Mouse (Mus musculus): ENCODE data around the gene Megf11. TPM values are rescaled to one million over a fixed set of nuclear protein-coding genes. Genes with fewer than 3 reads are reported as not detected.

Gene Megf11
- total and polyA plus RNA-seq, 3 experiments, result 0.33 to 0.38 TPM; not detected in 1

DNA sequence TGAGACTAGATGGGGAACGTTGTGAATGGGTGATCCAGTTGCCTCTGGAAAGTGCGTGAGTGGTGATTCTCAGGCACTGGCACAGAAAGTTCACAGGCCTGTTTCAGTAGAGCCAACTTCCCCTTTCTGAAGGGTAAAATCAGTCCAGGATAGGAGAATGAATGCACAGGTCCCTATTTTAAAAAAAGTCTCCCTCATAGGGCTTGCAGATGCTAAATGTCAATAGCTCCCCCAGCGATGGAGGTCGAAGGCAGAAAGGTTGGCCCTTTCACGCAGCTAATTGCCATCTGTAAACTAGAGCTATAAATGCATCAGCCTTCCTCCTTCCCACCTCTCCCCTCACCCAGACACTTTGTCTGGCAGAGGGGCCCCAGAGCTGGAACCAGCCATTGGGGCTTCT is 200.9 kb downstream of the Megf11 start:
- ATAC-seq (ENCODE audit: extremely low read depth, insufficient number of reproducible peaks, low FRiP score, poor library complexity, severe bottlenecking) (no peak), DNase-seq (ENCODE audit: low spot score) (peak; percentile 41)
- Histone ChIP-seq H3K4me1 (ENCODE audit: insufficient read depth, low read depth, low read length) (peaks cover 71% of the 10 kb centered on the region), H3K4me3 (ENCODE audit: low read depth, low read length) (no peak overlapping the region), H3K27me3 (ENCODE audit: insufficient read depth, low read length) (no peaks in the 10 kb centered on the region), H3K36me3 (replicated peaks) (no peaks in the 10 kb centered on the region), H3K9me3 (replicated peaks) (no peaks in the 10 kb centered on the region)
- TF ChIP-seq POLR2AphosphoS5 (IDR thresholded peaks at IDR 0.05; ENCODE audit: insufficient replicate concordance, low read depth, low read length) (no peak), GATA2 (IDR thresholded peaks at IDR 0.05; ENCODE audit: borderline replicate concordance, low read depth, low read length) (no peak), GATA1 (IDR thresholded peaks at IDR 0.05; ENCODE audit: borderline replicate concordance, low read length) (no peak), CTCF (IDR thresholded peaks at IDR 0.05; ENCODE audit: low read depth, low read length) (no peak), TAL1 (conservative IDR thresholded peaks at IDR 0.05; ENCODE audit: low read depth, low read length) (no peak)

GRCm38 (mm10) chr9:64587991-64588390 is 202.6 kb downstream of the Megf11 start:
- no peaks in the 10 kb centered on the region for H3K9me3 ChIP-seq (replicated peaks)
- ATAC-seq (ENCODE audit: extremely low read depth, insufficient number of reproducible peaks, low FRiP score, poor library complexity, severe bottlenecking) (no peak), DNase-seq (ENCODE audit: low spot score) (no peak)
- no peak overlapping the region for H3K4me3 ChIP-seq (ENCODE audit: low read depth, low read length)
- peaks cover 88% of the 10 kb centered on the region for H3K4me1 ChIP-seq (ENCODE audit: insufficient read depth, low read depth, low read length)
- TF ChIP-seq GATA2 (IDR thresholded peaks at IDR 0.05; ENCODE audit: borderline replicate concordance, low read depth, low read length) (no peak), GATA1 (IDR thresholded peaks at IDR 0.05; ENCODE audit: borderline replicate concordance, low read length) (no peak), CTCF (IDR thresholded peaks at IDR 0.05; ENCODE audit: low read depth, low read length) (no peak), TAL1 (conservative IDR thresholded peaks at IDR 0.05; ENCODE audit: low read depth, low read length) (no peak), POLR2AphosphoS5 (IDR thresholded peaks at IDR 0.05; ENCODE audit: insufficient replicate concordance, low read depth, low read length) (no peak)
- no peaks in the 10 kb centered on the region for H3K36me3 ChIP-seq (replicated peaks)
- H3K27me3 ChIP-seq (ENCODE audit: insufficient read depth, low read length), result no peaks in the 10 kb centered on the region

DNA sequence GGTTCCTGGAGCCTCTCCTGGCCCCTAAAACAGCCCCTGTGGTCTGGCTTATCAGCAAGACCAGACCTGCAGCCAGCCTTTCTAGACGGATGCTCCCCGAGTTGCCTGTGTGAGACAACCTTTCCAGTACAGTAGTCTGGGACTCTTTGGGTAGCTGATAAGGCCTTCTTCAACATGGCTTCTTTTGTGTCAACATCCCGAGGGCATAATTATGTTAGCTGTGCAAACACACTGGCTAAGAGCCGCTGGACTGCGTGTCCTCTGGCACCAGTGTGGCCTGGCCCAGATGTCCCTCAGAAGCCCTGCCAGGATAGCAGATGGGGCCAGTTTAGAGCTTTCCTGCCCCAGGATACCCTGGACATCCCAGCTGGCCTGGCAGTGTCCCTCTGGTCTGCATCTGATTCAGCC is 205.2 kb downstream of the Megf11 start:
- Histone ChIP-seq H3K4me3 (ENCODE audit: low read depth, low read length) (peak overlapping the region; percentile 63; the same call in 1 of the 2 replicates), H3K27me3 (ENCODE audit: insufficient read depth, low read length) (no peaks in the 10 kb centered on the region), H3K4me1 (ENCODE audit: insufficient read depth, low read depth, low read length) (peaks cover 88% of the 10 kb centered on the region), H3K9me3 (replicated peaks) (no peaks in the 10 kb centered on the region), H3K36me3 (replicated peaks) (no peaks in the 10 kb centered on the region)
- peak; percentile 92 for DNase-seq (ENCODE audit: low spot score)
- peak; percentile 97 for TF ChIP-seq TAL1 (conservative IDR thresholded peaks at IDR 0.05; ENCODE audit: low read depth, low read length)
- TF ChIP-seq GATA1 (IDR thresholded peaks at IDR 0.05; ENCODE audit: borderline replicate concordance, low read length), result no peak
- peak; percentile 92 for ATAC-seq (ENCODE audit: extremely low read depth, insufficient number of reproducible peaks, low FRiP score, poor library complexity, severe bottlenecking)

- Histone ChIP-seq H3K9me3 (replicated peaks) (no peaks in the 10 kb centered on the region), H3K4me3 (ENCODE audit: low read depth, low read length) (no peak overlapping the region; the same call in 1 of the 2 replicates), H3K27me3 (ENCODE audit: insufficient read depth, low read length) (no peaks in the 10 kb centered on the region), H3K36me3 (replicated peaks) (no peaks in the 10 kb centered on the region), H3K4me1 (ENCODE audit: insufficient read depth, low read depth, low read length) (peaks cover 82% of the 10 kb centered on the region)
- ATAC-seq (ENCODE audit: extremely low read depth, insufficient number of reproducible peaks, low FRiP score, poor library complexity, severe bottlenecking) (no peak), DNase-seq (ENCODE audit: low spot score) (peak; percentile 69)
- TF ChIP-seq CTCF (IDR thresholded peaks at IDR 0.05; ENCODE audit: low read depth, low read length), result peak; percentile 28; the same call in 1 of the 2 replicates
- no peak for TF ChIP-seq GATA2 (IDR thresholded peaks at IDR 0.05; ENCODE audit: borderline replicate concordance, low read depth, low read length)
- no peak for TF ChIP-seq TAL1 (conservative IDR thresholded peaks at IDR 0.05; ENCODE audit: low read depth, low read length)
- no peak for TF ChIP-seq POLR2AphosphoS5 (IDR thresholded peaks at IDR 0.05; ENCODE audit: insufficient replicate concordance, low read depth, low read length)
These were observed 206.0 kb downstream of the Megf11 start for GRCm38 (mm10) chr9:64591436-64591835.

GRCm38 (mm10) chr9:64594442-64594841 is 209.0 kb downstream of the Megf11 start:
- H3K36me3 ChIP-seq (replicated peaks), result no peaks in the 10 kb centered on the region
- TF ChIP-seq GATA1 (IDR thresholded peaks at IDR 0.05; ENCODE audit: borderline replicate concordance, low read length) (no peak), POLR2AphosphoS5 (IDR thresholded peaks at IDR 0.05; ENCODE audit: insufficient replicate concordance, low read depth, low read length) (no peak), GATA2 (IDR thresholded peaks at IDR 0.05; ENCODE audit: borderline replicate concordance, low read depth, low read length) (no peak), CTCF (IDR thresholded peaks at IDR 0.05; ENCODE audit: low read depth, low read length) (no peak), TAL1 (conservative IDR thresholded peaks at IDR 0.05; ENCODE audit: low read depth, low read length) (no peak)
- no peaks in the 10 kb centered on the region for H3K27me3 ChIP-seq (ENCODE audit: insufficient read depth, low read length)
- DNase-seq (ENCODE audit: low spot score) (no peak), ATAC-seq (ENCODE audit: extremely low read depth, insufficient number of reproducible peaks, low FRiP score, poor library complexity, severe bottlenecking) (no peak)
- H3K4me3 ChIP-seq (ENCODE audit: low read depth, low read length), result no peak overlapping the region
- H3K4me1 ChIP-seq (ENCODE audit: insufficient read depth, low read depth, low read length), result peaks cover 66% of the 10 kb centered on the region
- H3K9me3 ChIP-seq (replicated peaks), result no peaks in the 10 kb centered on the region

GRCm38 (mm10) chr9:64598427-64598826 is 213.0 kb downstream of the Megf11 start:
- ATAC-seq (ENCODE audit: extremely low read depth, insufficient number of reproducible peaks, low FRiP score, poor library complexity, severe bottlenecking), result no peak
- no peaks in the 10 kb centered on the region for H3K36me3 ChIP-seq (replicated peaks)
- no peak for DNase-seq (ENCODE audit: low spot score)
- H3K27me3 ChIP-seq (ENCODE audit: insufficient read depth, low read length), result peaks cover 6% of the 10 kb centered on the region; the same call in 1 of the 2 replicates
- H3K9me3 ChIP-seq (replicated peaks), result no peaks in the 10 kb centered on the region
- H3K4me3 ChIP-seq (ENCODE audit: low read depth, low read length), result no peak overlapping the region
- peaks cover 39% of the 10 kb centered on the region for H3K4me1 ChIP-seq (ENCODE audit: insufficient read depth, low read depth, low read length)
- TF ChIP-seq CTCF (IDR thresholded peaks at IDR 0.05; ENCODE audit: low read depth, low read length) (no peak), GATA2 (IDR thresholded peaks at IDR 0.05; ENCODE audit: borderline replicate concordance, low read depth, low read length) (no peak), TAL1 (conservative IDR thresholded peaks at IDR 0.05; ENCODE audit: low read depth, low read length) (no peak), POLR2AphosphoS5 (IDR thresholded peaks at IDR 0.05; ENCODE audit: insufficient replicate concordance, low read depth, low read length) (no peak), GATA1 (IDR thresholded peaks at IDR 0.05; ENCODE audit: borderline replicate concordance, low read length) (no peak)

All from G1E (cell line).